Mouse (Mus musculus): Measurements from ENCODE around the gene Chn1. TPM values are rescaled to one million over a fixed set of nuclear protein-coding genes. Genes with fewer than 3 reads are reported as not detected.
"Not testable (repeated sequence)": the region's sequence is repeated elsewhere in the genome, so short reads cannot be mapped to it uniquely, and the experiment has no call there.

Chn1 gene
- 23.9 and 26.1 TPM in 2 replicates for polyA plus RNA-seq (2015; fragmentation: Nextera tagmentation; extraction: Ambion mirVana)

GRCm38 (mm10) chr2:73774786-73775682 lies at the start of gene Chn1:
Chn1 (minus strand) TSS chr2:73775346.
- Histone ChIP-seq H3K4me2 (peak within 1 kb of the TSS; percentile 79), H3K27me3 (0 out of 2 replicates have a peak, but pooled peaks cover 6% of the 10 kb centered on the region), H3K4me3 (peak within 1 kb of the TSS; percentile 82), H3K9ac (peak within 1 kb of the TSS; percentile 82), H3K27ac (peak within 1 kb of the TSS; percentile 74), H3K36me3 (no peaks in the 10 kb centered on the region), H3K4me1 (peaks cover 27% of the 10 kb centered on the region), H3K9me3 (no peaks in the 10 kb centered on the region)
- WGBS = under 1% methylated on average over 84 of the region's 131 CpGs
- peak; percentile 86 for ATAC-seq (ENCODE audit: insufficient number of reproducible peaks, insufficient read depth, low FRiP score, low TSS enrichment, low read depth)

- Histone ChIP-seq H3K27me3 (no peaks in the 10 kb centered on the region), H3K9ac (no peak overlapping the region), H3K4me2 (no peak overlapping the region), H3K4me1 (no peaks in the 10 kb centered on the region), H3K27ac (no peak overlapping the region), H3K9me3 (no peaks in the 10 kb centered on the region), H3K4me3 (no peak overlapping the region), H3K36me3 (peaks cover 36% of the 10 kb centered on the region)
- 61% methylated on average over 4 of the region's 4 CpGs for WGBS
- no peak for ATAC-seq (ENCODE audit: insufficient number of reproducible peaks, insufficient read depth, low FRiP score, low TSS enrichment, low read depth)
Measured at GRCm38 (mm10) chr2:73818742-73819141, 43.6 kb upstream of the Chn1 start.

- H3K9ac ChIP-seq = no peak overlapping the region
- 84% methylated on average over 8 of the region's 8 CpGs for WGBS
- H3K27me3 ChIP-seq = no peaks in the 10 kb centered on the region
- H3K27ac ChIP-seq = no peak overlapping the region
- H3K4me2 ChIP-seq = no peak overlapping the region
- no peaks in the 10 kb centered on the region for H3K4me1 ChIP-seq
- H3K4me3 ChIP-seq = no peak overlapping the region
- H3K36me3 ChIP-seq = no peaks in the 10 kb centered on the region
- ATAC-seq (ENCODE audit: insufficient number of reproducible peaks, insufficient read depth, low FRiP score, low TSS enrichment, low read depth) = no peak
- no peaks in the 10 kb centered on the region for H3K9me3 ChIP-seq
Measured at GRCm38 (mm10) chr2:73807609-73808008, 32.5 kb upstream of the Chn1 start.

- H3K4me3 ChIP-seq, H3K4me2 ChIP-seq: not testable (repeated sequence)
Measured at GRCm38 (mm10) chr2:73800127-73800526, 25.0 kb upstream of the Chn1 start.

GRCm38 (mm10) chr2:73798786-73799185 lies 23.6 kb upstream of the Chn1 start:
- H3K4me1 ChIP-seq = no peaks in the 10 kb centered on the region
- no peak overlapping the region for H3K27ac ChIP-seq
- no peaks in the 10 kb centered on the region for H3K27me3 ChIP-seq
- H3K9ac ChIP-seq = no peak overlapping the region
- H3K9me3 ChIP-seq = no peaks in the 10 kb centered on the region
- H3K4me3 ChIP-seq = no peak overlapping the region
- no peaks in the 10 kb centered on the region for H3K36me3 ChIP-seq
- no peak overlapping the region for H3K4me2 ChIP-seq
- 72% methylated on average over 5 of the region's 5 CpGs for WGBS
- no peak for ATAC-seq (ENCODE audit: insufficient number of reproducible peaks, insufficient read depth, low FRiP score, low TSS enrichment, low read depth)

More at GRCm38 (mm10) chr2:73800127-73800526, 25.0 kb upstream of the Chn1 start:
- not testable (repeated sequence) for H3K9ac ChIP-seq; H3K9me3 ChIP-seq; ATAC-seq (ENCODE audit: insufficient number of reproducible peaks, insufficient read depth, low FRiP score, low TSS enrichment, low read depth); H3K4me1 ChIP-seq; H3K36me3 ChIP-seq; H3K27me3 ChIP-seq; H3K27ac ChIP-seq
- WGBS = 93% methylated on average over 9 of the region's 9 CpGs

- no peaks in the 10 kb centered on the region for H3K36me3 ChIP-seq
- no peak overlapping the region for H3K9ac ChIP-seq
- no peak overlapping the region for H3K4me2 ChIP-seq
- H3K9me3 ChIP-seq = no peaks in the 10 kb centered on the region
- ATAC-seq (ENCODE audit: insufficient number of reproducible peaks, insufficient read depth, low FRiP score, low TSS enrichment, low read depth) = no peak
- no peak overlapping the region for H3K4me3 ChIP-seq
- no peaks in the 10 kb centered on the region for H3K4me1 ChIP-seq
- no peaks in the 10 kb centered on the region for H3K27me3 ChIP-seq
- no peak overlapping the region for H3K27ac ChIP-seq
- WGBS = 61% methylated on average over 4 of the region's 4 CpGs
Measured at GRCm38 (mm10) chr2:73798136-73798535, 23.0 kb upstream of the Chn1 start.

- Histone ChIP-seq H3K27me3 (no peaks in the 10 kb centered on the region), H3K9me3 (no peaks in the 10 kb centered on the region)
- ATAC-seq (ENCODE audit: insufficient number of reproducible peaks, insufficient read depth, low FRiP score, low TSS enrichment, low read depth) = no peak
Measured at GRCm38 (mm10) chr2:73791846-73792630, 16.9 kb upstream of the Chn1 start.

GRCm38 (mm10) chr2:73790332-73790731 lies 15.2 kb upstream of the Chn1 start:
- Histone ChIP-seq H3K27ac (no peak overlapping the region), H3K27me3 (no peaks in the 10 kb centered on the region), H3K9me3 (no peaks in the 10 kb centered on the region), H3K9ac (no peak overlapping the region), H3K36me3 (no peaks in the 10 kb centered on the region), H3K4me2 (no peak overlapping the region), H3K4me3 (no peak overlapping the region), H3K4me1 (peaks cover 9% of the 10 kb centered on the region)
- no peak for ATAC-seq (ENCODE audit: insufficient number of reproducible peaks, insufficient read depth, low FRiP score, low TSS enrichment, low read depth)
- 76% methylated on average over 2 of the region's 2 CpGs for WGBS

More at GRCm38 (mm10) chr2:73791846-73792630, 16.9 kb upstream of the Chn1 start:
- no peak overlapping the region for H3K27ac ChIP-seq
- H3K4me1 ChIP-seq = peaks cover 9% of the 10 kb centered on the region
- no peak overlapping the region for H3K4me2 ChIP-seq
- H3K9ac ChIP-seq = no peak overlapping the region
- no peak overlapping the region for H3K4me3 ChIP-seq
- no peaks in the 10 kb centered on the region for H3K36me3 ChIP-seq
- WGBS = 53% methylated on average over 19 of the region's 19 CpGs

GRCm38 (mm10) chr2:73788395-73788794 lies 13.2 kb upstream of the Chn1 start:
- 77% methylated on average over 6 of the region's 6 CpGs for WGBS
- Histone ChIP-seq H3K36me3 (no peaks in the 10 kb centered on the region), H3K4me2 (no peak overlapping the region), H3K27ac (no peak overlapping the region), H3K9me3 (no peaks in the 10 kb centered on the region), H3K9ac (no peak overlapping the region), H3K4me1 (peaks cover 9% of the 10 kb centered on the region), H3K4me3 (no peak overlapping the region), H3K27me3 (no peaks in the 10 kb centered on the region)
- ATAC-seq (ENCODE audit: insufficient number of reproducible peaks, insufficient read depth, low FRiP score, low TSS enrichment, low read depth) = no peak

GRCm38 (mm10) chr2:73782371-73782905 lies 7.3 kb upstream of the Chn1 start:
- WGBS = 67% methylated on average over 9 of the region's 9 CpGs
- H3K36me3 ChIP-seq = no peaks in the 10 kb centered on the region
- H3K27me3 ChIP-seq = 0 out of 2 replicates have a peak, but pooled peaks cover 2% of the 10 kb centered on the region
- no peak overlapping the region for H3K4me2 ChIP-seq
- no peak overlapping the region for H3K4me3 ChIP-seq
- H3K9ac ChIP-seq = no peak overlapping the region
- H3K9me3 ChIP-seq = no peaks in the 10 kb centered on the region
- no peak overlapping the region for H3K27ac ChIP-seq
- peaks cover 9% of the 10 kb centered on the region for H3K4me1 ChIP-seq
- ATAC-seq (ENCODE audit: insufficient number of reproducible peaks, insufficient read depth, low FRiP score, low TSS enrichment, low read depth) = no peak

- Histone ChIP-seq H3K36me3 (no peaks in the 10 kb centered on the region), H3K27ac (0 out of 2 replicates have a peak overlapping the region, but pooled peaks have one; percentile 35), H3K9ac (no peak overlapping the region), H3K4me3 (no peak overlapping the region), H3K9me3 (no peaks in the 10 kb centered on the region), H3K4me1 (peaks cover 20% of the 10 kb centered on the region), H3K27me3 (0 out of 2 replicates have a peak, but pooled peaks cover 6% of the 10 kb centered on the region), H3K4me2 (no peak overlapping the region)
- WGBS = 77% methylated on average over 14 of the region's 14 CpGs
- ATAC-seq (ENCODE audit: insufficient number of reproducible peaks, insufficient read depth, low FRiP score, low TSS enrichment, low read depth) = no peak
Measured at GRCm38 (mm10) chr2:73780321-73781010, 5.3 kb upstream of the Chn1 start.

All from embryonic facial prominence, embryonic 13.5 days (tissue).